Mouse (Mus musculus) forebrain, embryonic 11.5 days (tissue): ENCODE data around the gene Igsf9b. TPM values are rescaled to one million over a fixed set of nuclear protein-coding genes. Genes with fewer than 3 reads are reported as not detected.

Experiments
- ATAC-seq: fragments of 200-750 bp; cut with Nextera tagmentation; replicated peaks from 2 replicates; pipeline ENCODE4 v1.8.0; 2017; ENCODE audit warnings: moderate TSS enrichment; ENCODE audit not compliant: low FRiP score
- DNase-seq: peaks from one replicate; pipeline ENCODE4 v3.0.0-alpha.2; 2017; ENCODE audit warnings: low spot score
- H3K27ac ChIP-seq: fragments of 300-500 bp; sonication (generic); 2 replicates; pipeline ENCODE4 v1.5.1; 2014; ENCODE audit warnings: low read depth, low read length
- H3K27me3 ChIP-seq: fragments of 300-500 bp; sonication (generic); 2 replicates; pipeline ENCODE4 v1.6.1; 2014; ENCODE audit warnings: mild to moderate bottlenecking, low read length, mixed read lengths; ENCODE audit not compliant: control insufficient read depth, insufficient read depth
- H3K36me3 ChIP-seq: fragments of 300-500 bp; sonication (generic); 2 replicates; pipeline ENCODE4 v1.6.1; 2014; ENCODE audit warnings: mild to moderate bottlenecking, low read length, moderate library complexity, mixed read lengths; ENCODE audit not compliant: control insufficient read depth, insufficient read depth
- H3K4me1 ChIP-seq: fragments of 300-500 bp; sonication (generic); replicated peaks from 2 replicates; pipeline ENCODE4 v1.6.1; 2014; ENCODE audit warnings: low read length, mixed read lengths; ENCODE audit not compliant: control insufficient read depth, insufficient read depth
- H3K4me2 ChIP-seq: fragments of 300-500 bp; sonication (generic); 2 replicates; pipeline ENCODE4 v1.6.1; 2014; ENCODE audit warnings: low read depth, mild to moderate bottlenecking, low read length, moderate library complexity, mixed read lengths; ENCODE audit not compliant: severe bottlenecking
- H3K4me3 ChIP-seq: fragments of 300-500 bp; sonication (generic); 2 replicates; pipeline ENCODE4 v1.5.1; 2014; ENCODE audit warnings: low read depth, low read length
- H3K9ac ChIP-seq: fragments of 300-500 bp; sonication (generic); 2 replicates; pipeline ENCODE4 v1.6.1; 2014; ENCODE audit warnings: low read length
- H3K9me3 ChIP-seq: fragments of 300-500 bp; sonication (generic); 2 replicates; pipeline ENCODE4 v1.6.1; 2016; ENCODE audit warnings: low read length, mixed read lengths; ENCODE audit not compliant: control insufficient read depth
- WGBS: fragments of 180-500 bp; shearing (Covaris S2); extraction: QIAGEN DNeasy Blood & Tissue Kit; methylation state at CpG from one replicate; pipeline ENCODE4 v1.1.7; 2014; 5-methylcytosine and 5-hydroxymethylcytosine counted together
- polyA plus RNA-seq: library from polyadenylated mRNA; unstranded; fragments of >200 nt; fragmentation: Nextera tagmentation; extraction: Ambion mirVana; gene quantifications from 2 replicates; pipeline ENCODE4 v1.2.1, GENCODE M21; 2014

The Igsf9b gene
- polyA plus RNA-seq, 1 experiment from 2014 or later, result 8.4 TPM

- no peak for DNase-seq
- Histone ChIP-seq H3K4me2 (no peak overlapping the region), H3K4me3 (no peak overlapping the region), H3K36me3 (no peaks in the 10 kb centered on the region), H3K9me3 (no peaks in the 10 kb centered on the region), H3K27me3 (no peaks in the 10 kb centered on the region), H3K27ac (0 out of 2 replicates have a peak overlapping the region, but pooled peaks have one; percentile 1), H3K4me1 (peaks cover 11% of the 10 kb centered on the region), H3K9ac (no peak overlapping the region; the same call in 1 of the 2 replicates)
- peak; percentile 63 for ATAC-seq
- WGBS, result 9% methylated on average over 2 of the region's 3 CpGs
Observed at GRCm38 (mm10) chr9:27307265-27307664, 8.3 kb downstream of the Igsf9b start.

- ATAC-seq (peak; percentile 8; the same call in 1 of the 2 replicates), DNase-seq (peak; percentile 65)
- H3K4me1 ChIP-seq, result peaks cover 11% of the 10 kb centered on the region
- H3K36me3 ChIP-seq, result no peaks in the 10 kb centered on the region
- no peak overlapping the region for H3K27ac ChIP-seq
- H3K4me2 ChIP-seq, result no peak overlapping the region
- H3K4me3 ChIP-seq, result no peak overlapping the region
- no peak overlapping the region for H3K9ac ChIP-seq
- no peaks in the 10 kb centered on the region for H3K27me3 ChIP-seq
- WGBS, result 34% methylated on average over 7 of the region's 7 CpGs
- H3K9me3 ChIP-seq, result no peaks in the 10 kb centered on the region
Observed at GRCm38 (mm10) chr9:27308045-27308444, 9.0 kb downstream of the Igsf9b start.

GRCm38 (mm10) chr9:27308561-27308960 lies 9.6 kb downstream of the Igsf9b start:
- peak; percentile 78 for DNase-seq
- H3K4me1 ChIP-seq, result peaks cover 10% of the 10 kb centered on the region
- no peaks in the 10 kb centered on the region for H3K9me3 ChIP-seq
- H3K27ac ChIP-seq, result no peak overlapping the region
- H3K36me3 ChIP-seq, result no peaks in the 10 kb centered on the region
- H3K27me3 ChIP-seq, result no peaks in the 10 kb centered on the region
- H3K4me2 ChIP-seq, result no peak overlapping the region
- no peak overlapping the region for H3K4me3 ChIP-seq
- 21% methylated on average over 6 of the region's 6 CpGs for WGBS
- ATAC-seq, result peak; percentile 73
- no peak overlapping the region for H3K9ac ChIP-seq

- WGBS, result 91% methylated on average over 4 of the region's 4 CpGs
Observed at GRCm38 (mm10) chr9:27310005-27310404, 11.0 kb downstream of the Igsf9b start.

GRCm38 (mm10) chr9:27313427-27313826 lies 14.4 kb downstream of the Igsf9b start:
- H3K36me3 ChIP-seq, result no peaks in the 10 kb centered on the region
- ATAC-seq (no peak), DNase-seq (no peak)
- no peak overlapping the region for H3K9ac ChIP-seq
- no peak overlapping the region for H3K27ac ChIP-seq
- H3K4me2 ChIP-seq, result no peak overlapping the region
- H3K9me3 ChIP-seq, result no peaks in the 10 kb centered on the region
- WGBS, result 92% methylated on average over 5 of the region's 5 CpGs
- H3K4me1 ChIP-seq, result peaks cover 5% of the 10 kb centered on the region; the same call in 1 of the 2 replicates
- H3K27me3 ChIP-seq, result no peaks in the 10 kb centered on the region
- H3K4me3 ChIP-seq, result no peak overlapping the region

More at GRCm38 (mm10) chr9:27310005-27310404, 11.0 kb downstream of the Igsf9b start:
- Histone ChIP-seq H3K27me3 (no peaks in the 10 kb centered on the region), H3K36me3 (no peaks in the 10 kb centered on the region), H3K27ac (no peak overlapping the region), H3K9ac (no peak overlapping the region), H3K4me3 (no peak overlapping the region), H3K9me3 (no peaks in the 10 kb centered on the region), H3K4me2 (no peak overlapping the region), H3K4me1 (peaks cover 10% of the 10 kb centered on the region)
- ATAC-seq (no peak), DNase-seq (no peak)

- Histone ChIP-seq H3K9me3 (no peaks in the 10 kb centered on the region), H3K9ac (no peak overlapping the region), H3K27me3 (no peaks in the 10 kb centered on the region), H3K27ac (no peak overlapping the region), H3K4me2 (no peak overlapping the region), H3K36me3 (no peaks in the 10 kb centered on the region; the same call in 1 of the 2 replicates), H3K4me1 (no peaks in the 10 kb centered on the region), H3K4me3 (no peak overlapping the region)
- ATAC-seq (no peak), DNase-seq (no peak)
- 90% methylated on average over 8 of the region's 8 CpGs for WGBS
Observed at GRCm38 (mm10) chr9:27321267-27321666, 22.3 kb downstream of the Igsf9b start.

- Histone ChIP-seq H3K27ac (no peak overlapping the region), H3K9ac (no peak overlapping the region), H3K4me3 (no peak overlapping the region), H3K9me3 (no peaks in the 10 kb centered on the region), H3K27me3 (no peaks in the 10 kb centered on the region), H3K4me2 (no peak overlapping the region), H3K36me3 (no peaks in the 10 kb centered on the region; the same call in 1 of the 2 replicates), H3K4me1 (no peaks in the 10 kb centered on the region)
- DNase-seq, result no peak
- ATAC-seq, result no peak
- 94% methylated on average over 7 of the region's 7 CpGs for WGBS
Observed at GRCm38 (mm10) chr9:27322277-27322676, 23.3 kb downstream of the Igsf9b start.

GRCm38 (mm10) chr9:27323412-27323811 lies 24.4 kb downstream of the Igsf9b start:
- no peak overlapping the region for H3K4me3 ChIP-seq
- no peak overlapping the region for H3K9ac ChIP-seq
- H3K27me3 ChIP-seq, result no peaks in the 10 kb centered on the region
- H3K36me3 ChIP-seq, result no peaks in the 10 kb centered on the region; the same call in 1 of the 2 replicates
- 90% methylated on average over 3 of the region's 3 CpGs for WGBS
- ATAC-seq, result no peak
- no peaks in the 10 kb centered on the region for H3K9me3 ChIP-seq
- no peak for DNase-seq
- H3K4me2 ChIP-seq, result no peak overlapping the region
- H3K4me1 ChIP-seq, result no peaks in the 10 kb centered on the region
- no peak overlapping the region for H3K27ac ChIP-seq

- Histone ChIP-seq H3K27ac (no peak overlapping the region), H3K4me2 (no peak overlapping the region), H3K36me3 (no peaks in the 10 kb centered on the region; the same call in 1 of the 2 replicates), H3K27me3 (no peaks in the 10 kb centered on the region), H3K9ac (no peak overlapping the region), H3K4me1 (no peaks in the 10 kb centered on the region), H3K4me3 (no peak overlapping the region), H3K9me3 (no peaks in the 10 kb centered on the region)
- 45% methylated on average over 2 of the region's 2 CpGs for WGBS
- DNase-seq (peak; percentile 81), ATAC-seq (peak; percentile 53; the same call in 1 of the 2 replicates)
Observed at GRCm38 (mm10) chr9:27325920-27326319, 26.9 kb downstream of the Igsf9b start.
